Mouse (Mus musculus) bone marrow macrophage, adult 2 months (primary cell): ENCODE data around the gene Acot8. TPM values are rescaled to one million over a fixed set of nuclear protein-coding genes. Genes with fewer than 3 reads are reported as not detected.
"Not testable (repeated sequence)": the region's sequence is repeated elsewhere in the genome, so short reads cannot be mapped to it uniquely, and the experiment has no call there.

Experiments used
- H3K27ac ChIP-seq: 2 replicates; pipeline ENCODE4 v1.5.1; 2012; ENCODE audit warnings: low read depth, low read length; ENCODE audit not compliant: insufficient read depth
- H3K4me1 ChIP-seq: 2 replicates; pipeline ENCODE4 v1.6.1; 2012; ENCODE audit warnings: low read length; ENCODE audit not compliant: control insufficient read depth, insufficient read depth
- H3K4me3 ChIP-seq: 2 replicates; pipeline ENCODE4 v1.5.1; 2012; ENCODE audit warnings: mild to moderate bottlenecking, low read length, moderate library complexity; ENCODE audit not compliant: insufficient read depth
- CTCF ChIP-seq: IDR thresholded peaks from 2 replicates; pipeline ENCODE4 v1.5.1; 2012; ENCODE audit warnings: low read depth, mild to moderate bottlenecking, low read length, moderate library complexity
- POLR2A ChIP-seq: IDR thresholded peaks from 2 replicates; pipeline ENCODE4 v1.6.1; 2012; ENCODE audit warnings: mild to moderate bottlenecking, low read depth, low read length, borderline replicate concordance
- polyA plus RNA-seq: library from polyadenylated mRNA; stranded (reverse); fragments of >200 nt; gene quantifications from 2 replicates; pipeline ENCODE4 v1.2.4, GENCODE M21; 2012; ENCODE audit not compliant: missing spikeins, insufficient read depth, insufficient read length

Gene Acot8
- polyA plus RNA-seq, 1 experiment, result 26.8 TPM

GRCm38 (mm10) chr2:164815821-164816220, 11.1 kb upstream of the Acot8 start:
- H3K4me1 ChIP-seq, result peaks cover 8% of the 10 kb centered on the region
- TF ChIP-seq POLR2A (no peak), CTCF (no peak)
- no peak overlapping the region for H3K4me3 ChIP-seq
- peak overlapping the region; percentile 44 for H3K27ac ChIP-seq

- peaks cover 8% of the 10 kb centered on the region for H3K4me1 ChIP-seq
- no peak overlapping the region for H3K4me3 ChIP-seq
- H3K27ac ChIP-seq, result peak overlapping the region; percentile 59
- TF ChIP-seq CTCF (no peak), POLR2A (no peak)
These were observed 10.7 kb upstream of the Acot8 start for GRCm38 (mm10) chr2:164815348-164815747.

DNA sequence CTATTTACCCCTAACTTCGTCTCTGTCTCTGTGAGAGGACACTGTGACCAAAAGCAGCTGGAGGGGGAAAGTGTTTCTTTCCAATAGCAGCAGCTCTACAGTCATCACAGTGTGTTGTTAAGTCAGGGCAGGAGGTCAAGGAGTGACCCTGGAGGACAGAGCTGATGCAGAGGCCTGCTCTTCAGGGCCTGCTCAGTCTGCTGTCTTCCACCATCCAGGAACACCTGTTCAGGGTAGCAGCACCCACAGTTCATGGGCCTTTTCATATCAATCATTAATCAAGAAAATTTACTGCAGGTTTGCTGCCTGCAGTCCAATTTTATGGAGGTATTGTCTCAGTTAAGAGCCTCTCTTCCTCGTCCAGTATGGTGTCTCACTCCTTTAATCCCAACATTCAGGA, 8.9 kb upstream of the Acot8 start:
- no peak overlapping the region for H3K27ac ChIP-seq
- no peak for TF ChIP-seq CTCF
- no peak for TF ChIP-seq POLR2A
- H3K4me3 ChIP-seq, result no peak overlapping the region
- H3K4me1 ChIP-seq, result peaks cover 8% of the 10 kb centered on the region

- Histone ChIP-seq H3K4me3 (no peak overlapping the region), H3K27ac (no peak overlapping the region), H3K4me1 (peaks cover 16% of the 10 kb centered on the region)
- TF ChIP-seq CTCF, result no peak
- TF ChIP-seq POLR2A, result no peak
These were observed 1.9 kb upstream of the Acot8 start for GRCm38 (mm10) chr2:164806614-164807013.

DNA sequence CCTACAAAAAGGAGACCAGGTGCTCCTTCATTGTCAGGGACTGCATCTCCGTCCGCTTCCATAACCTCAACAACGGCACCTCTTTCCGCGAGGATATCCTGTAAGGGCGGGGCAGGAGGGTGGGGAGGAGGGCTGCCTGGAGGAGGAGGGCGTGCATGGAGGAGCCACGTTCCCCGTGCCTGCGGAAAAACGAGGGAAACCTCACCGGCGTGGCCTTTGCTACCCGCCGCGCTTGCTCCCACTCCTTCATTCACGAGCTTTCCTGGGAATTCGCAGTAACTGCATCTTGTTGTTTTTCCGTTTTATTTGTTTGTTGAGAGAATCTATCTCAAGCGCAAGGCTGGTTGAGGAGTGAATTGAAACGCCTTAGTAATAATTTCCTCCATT, 643 bp upstream of the Acot8 start:
- Histone ChIP-seq H3K4me1 (peaks cover 16% of the 10 kb centered on the region), H3K27ac (peak overlapping the region; percentile 76), H3K4me3 (peak overlapping the region; percentile 88)
- TF ChIP-seq CTCF (no peak), POLR2A (no peak)

- H3K4me1 ChIP-seq, result peaks cover 16% of the 10 kb centered on the region
- no peak for TF ChIP-seq CTCF
- TF ChIP-seq POLR2A, result no peak
- H3K4me3 ChIP-seq, result peak overlapping the region; percentile 92
- H3K27ac ChIP-seq, result no peak overlapping the region
These were observed 765 bp downstream of the Acot8 start for GRCm38 (mm10) chr2:164803921-164804313.

DNA sequence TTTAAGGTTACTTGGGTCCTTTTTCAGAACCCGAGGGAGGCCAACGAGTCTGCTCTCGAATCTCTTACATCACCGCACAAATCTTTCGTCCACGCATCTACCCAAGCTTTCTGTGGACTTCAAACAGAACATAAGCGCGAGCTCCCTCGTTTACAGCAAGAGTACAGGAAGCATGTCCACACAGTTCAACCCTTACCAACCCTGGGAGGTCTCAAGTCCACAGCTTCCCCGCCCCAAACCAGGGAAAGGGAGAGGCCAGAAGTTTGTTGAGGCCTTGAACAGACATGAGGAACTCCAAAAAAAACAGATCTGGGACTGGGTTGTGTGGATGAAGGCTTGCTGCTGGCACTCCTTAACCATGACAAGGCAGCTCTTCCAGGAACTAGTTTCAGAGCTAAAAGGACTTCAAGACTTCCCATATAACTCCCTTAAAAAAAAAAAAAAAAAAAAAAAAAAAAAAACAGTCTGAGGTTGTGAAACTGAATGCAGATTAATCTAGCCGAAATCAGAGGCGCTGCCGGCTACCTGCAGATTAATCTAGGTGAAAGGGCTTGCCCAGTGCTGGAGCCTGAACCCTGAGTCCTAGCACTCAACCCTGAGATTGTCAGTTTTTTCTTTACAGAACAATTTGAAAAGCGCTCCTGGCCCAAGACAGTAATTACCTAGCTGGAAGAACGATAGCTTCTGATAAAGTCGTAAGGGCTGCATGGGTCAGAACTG, 1.3 kb downstream of the Acot8 start:
- peak overlapping the region; percentile 92 for H3K4me3 ChIP-seq
- TF ChIP-seq POLR2A, result no peak
- no peak for TF ChIP-seq CTCF
- H3K27ac ChIP-seq, result peak overlapping the region; percentile 41
- H3K4me1 ChIP-seq, result peaks cover 16% of the 10 kb centered on the region

DNA sequence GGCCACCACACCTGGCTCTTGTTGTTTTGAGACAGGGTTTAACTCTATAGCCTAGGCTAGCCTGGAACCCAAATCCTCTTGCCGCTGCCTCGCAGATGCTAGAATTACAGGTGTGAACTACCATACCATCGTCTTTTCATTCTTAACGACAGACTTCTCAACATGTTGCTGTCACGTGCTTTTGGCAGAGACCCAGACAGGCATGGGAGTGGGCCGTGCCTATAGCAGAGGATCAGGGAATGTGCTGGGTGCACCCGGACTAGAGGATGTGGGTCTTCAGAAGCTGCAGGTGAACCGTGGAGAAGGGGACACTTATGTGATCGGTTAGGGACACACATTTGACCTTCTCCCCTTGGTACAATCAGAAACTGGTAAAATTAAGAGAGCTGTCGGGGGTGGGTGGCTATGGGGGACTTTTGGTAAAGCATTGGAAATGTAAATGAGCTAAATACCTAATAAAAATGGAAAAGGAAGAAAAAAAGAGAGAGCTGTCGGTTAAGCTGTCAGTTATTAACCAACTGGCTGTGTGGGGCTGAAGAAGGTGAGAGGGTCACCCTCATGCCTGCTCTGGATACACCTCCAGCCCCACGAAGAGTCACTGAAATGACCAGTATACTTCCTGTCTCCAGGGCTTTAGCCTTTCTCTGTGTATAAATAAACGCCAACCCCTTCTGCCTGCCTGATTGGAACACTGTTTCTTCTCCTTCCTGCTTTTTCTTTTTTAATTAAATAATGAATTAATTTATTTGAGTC, 4.3 kb downstream of the Acot8 start:
- TF ChIP-seq CTCF (no peak), POLR2A (no peak)
- H3K4me3 ChIP-seq, result no peak overlapping the region
- H3K27ac ChIP-seq, result no peak overlapping the region
- H3K4me1 ChIP-seq, result peaks cover 9% of the 10 kb centered on the region

- not testable (repeated sequence) for H3K27ac ChIP-seq, H3K4me1 ChIP-seq, H3K4me3 ChIP-seq
These were observed 6.1 kb downstream of the Acot8 start for GRCm38 (mm10) chr2:164798554-164798953.

GRCm38 (mm10) chr2:164795868-164796267, 8.8 kb downstream of the Acot8 start:
- no peak for TF ChIP-seq CTCF
- no peak for TF ChIP-seq POLR2A
- no peak overlapping the region for H3K27ac ChIP-seq

More at GRCm38 (mm10) chr2:164795868-164796267, 8.8 kb downstream of the Acot8 start:
- Histone ChIP-seq H3K4me3 (no peak overlapping the region), H3K4me1 (0 out of 2 replicates have a peak, but pooled peaks cover under 1% of the 10 kb centered on the region)
